Mouse (Mus musculus) testis, adult 2 months (tissue): Measurements from ENCODE around the gene Nfatc3.

Source experiments
- CTCF ChIP-seq: fragments of 200-500 bp; IDR thresholded peaks from 2 replicates; pipeline ENCODE4 v1.5.1; 2012; ENCODE audit warnings: low read depth, mild to moderate bottlenecking, inconsistent platforms, low read length, moderate library complexity; ENCODE audit not compliant: control insufficient read depth, insufficient read depth, insufficient replicate concordance
- POLR2A ChIP-seq: fragments of 200-500 bp; IDR thresholded peaks from 2 replicates; pipeline ENCODE4 v1.6.1; 2012; ENCODE audit warnings: low read depth, mild to moderate bottlenecking, inconsistent platforms, low read length, moderate library complexity; ENCODE audit not compliant: control insufficient read depth

DNA sequence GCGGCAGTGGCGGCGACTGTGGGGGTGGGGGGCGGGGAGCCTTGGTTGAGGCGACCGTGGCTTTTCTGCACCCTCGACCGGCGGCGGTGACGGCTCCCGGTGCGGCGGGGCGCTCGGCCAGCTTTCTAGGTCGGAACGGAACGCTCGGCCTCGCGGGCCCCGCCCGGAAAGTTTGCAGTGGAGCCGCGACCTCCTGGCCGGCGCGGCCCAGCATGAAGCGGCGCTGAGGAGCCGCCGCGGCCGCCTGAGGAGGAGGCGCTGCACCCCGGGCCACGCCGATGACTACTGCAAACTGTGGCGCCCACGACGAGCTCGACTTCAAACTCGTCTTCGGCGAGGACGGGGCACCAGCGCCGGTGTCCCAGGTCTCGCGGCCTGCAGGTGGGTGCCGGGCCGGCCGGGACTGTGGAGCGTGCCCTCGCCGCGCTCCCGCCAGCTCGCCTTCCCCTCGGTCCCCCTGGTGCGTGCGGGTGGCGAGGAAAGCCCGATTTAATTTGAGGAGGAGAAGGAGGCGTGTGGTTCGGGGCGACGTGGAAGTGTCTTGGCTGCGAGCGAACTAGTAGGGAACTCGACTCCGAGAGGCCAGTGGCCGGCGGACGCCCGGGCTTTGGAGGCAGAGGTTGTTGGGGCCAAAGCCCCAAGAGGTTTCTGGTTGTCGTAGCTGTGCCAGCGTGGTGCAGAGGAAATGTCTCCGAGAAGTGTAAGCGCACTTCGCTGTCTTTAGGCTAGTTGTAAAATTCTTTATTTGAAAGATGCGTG, 1.2 kb downstream of the Nfatc3 start:
- TF ChIP-seq POLR2A (no peak), CTCF (no peak)
